Mouse (Mus musculus) spleen, postnatal 10 days (tissue): ENCODE results near the gene Htr1a.

Experiments used
- DNase-seq, 2 experiments: peaks; one replicate each; pipeline ENCODE4 v3.0.0; 2021 to 2022; ENCODE audit warnings: low spot score in 2 of 2

Htr1a gene

DNA sequence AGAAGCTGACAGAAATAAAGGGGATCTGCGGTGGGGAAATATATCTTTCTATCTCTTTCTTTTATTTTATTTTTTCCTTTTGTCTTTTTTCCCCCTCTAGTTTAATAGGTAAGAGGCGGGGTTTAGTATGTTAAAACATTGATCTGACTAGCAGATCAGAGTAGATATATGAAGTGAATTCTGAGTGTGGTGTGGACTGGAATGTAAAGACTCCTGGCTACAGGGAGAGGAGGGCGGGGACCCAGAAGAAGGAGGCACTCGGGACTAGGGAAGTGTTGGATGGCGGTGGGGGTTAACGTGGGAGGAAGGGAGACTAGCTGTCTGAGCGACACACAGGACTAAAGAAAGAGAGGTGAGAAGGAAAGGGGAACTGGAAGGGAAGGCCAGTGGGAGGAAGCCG lies at the start of gene Htr1a:
Gene Htr1a (plus strand): TSS at position 301 of the 400 bp plus-strand sequence.
- DNase-seq, result no peak

DNA sequence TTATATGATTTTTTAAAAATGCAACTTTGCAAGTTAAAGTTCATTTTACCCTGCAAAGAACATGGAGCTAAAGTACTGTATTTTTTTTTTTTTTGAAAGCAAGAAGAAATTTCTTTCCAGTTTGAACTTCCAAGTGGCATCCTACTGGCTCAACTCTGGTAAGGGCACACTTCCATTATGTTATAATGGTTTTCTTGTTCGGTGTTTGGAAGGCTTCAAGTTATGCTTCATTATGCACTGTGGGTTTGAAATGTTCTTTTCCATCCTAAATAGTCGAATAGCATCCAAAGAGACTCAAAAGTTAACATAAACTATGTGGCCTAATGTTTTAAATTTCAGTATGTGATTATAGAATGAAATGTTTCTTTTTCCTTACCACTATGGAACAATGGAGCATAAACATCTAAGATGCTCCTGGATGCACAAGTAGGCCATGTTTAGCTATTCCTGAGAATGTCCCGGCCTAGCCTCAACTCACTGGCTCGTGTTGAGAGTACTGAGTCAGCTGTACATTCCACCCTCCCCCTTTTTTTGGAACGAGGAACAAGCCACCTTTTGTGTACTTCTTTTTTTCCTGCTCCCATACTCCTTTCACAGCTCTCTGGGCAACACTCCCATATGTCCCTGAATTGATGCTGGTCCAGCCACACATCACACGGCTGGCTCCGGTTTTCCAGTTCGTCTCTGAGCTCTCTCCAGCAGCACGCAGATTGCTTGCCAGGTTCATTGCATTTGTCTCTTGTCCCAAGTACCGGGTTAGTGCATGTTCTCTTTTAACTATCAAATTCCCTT lies 31.7 kb upstream of the Htr1a start:
- no peak for DNase-seq

DNA sequence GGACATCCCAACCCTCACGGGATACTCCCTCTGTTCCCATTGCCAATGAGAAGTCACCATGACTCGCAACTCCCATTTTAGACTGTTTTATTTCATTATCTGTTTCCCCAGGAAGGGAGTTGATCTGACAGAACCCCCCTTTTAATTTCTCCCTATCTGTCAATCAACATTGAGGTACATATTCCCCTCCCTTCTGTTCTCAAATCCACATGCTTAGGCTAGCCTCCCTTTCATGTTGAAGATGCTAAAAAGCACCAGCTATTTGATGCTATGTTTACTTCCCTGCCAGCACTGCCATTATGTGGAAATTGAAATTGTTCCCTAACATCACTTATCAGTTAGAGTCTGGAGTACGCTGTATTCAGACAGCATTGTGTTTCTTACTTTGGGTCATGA lies 31.1 kb upstream of the Htr1a start:
- no peak for DNase-seq

DNA sequence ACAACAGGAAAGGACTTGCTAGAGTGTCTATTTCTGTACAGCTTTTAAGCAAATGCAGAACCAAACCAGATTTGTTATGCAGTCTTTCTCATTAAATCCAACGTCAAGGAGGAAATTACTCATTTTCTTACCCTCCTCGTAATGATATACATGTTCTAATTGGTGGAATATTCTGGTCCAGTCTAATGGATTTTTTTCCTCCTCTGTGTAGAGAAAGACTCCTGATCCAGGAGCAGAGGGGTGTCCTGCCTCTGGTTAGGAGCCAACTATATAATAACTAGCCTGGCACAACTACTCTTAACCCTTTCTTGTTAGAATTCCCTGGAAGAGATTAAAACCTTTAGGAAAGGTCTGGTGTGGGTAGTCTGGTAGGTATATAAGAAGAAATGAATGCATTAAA lies 10.3 kb upstream of the Htr1a start:
- DNase-seq, result no peak

DNA sequence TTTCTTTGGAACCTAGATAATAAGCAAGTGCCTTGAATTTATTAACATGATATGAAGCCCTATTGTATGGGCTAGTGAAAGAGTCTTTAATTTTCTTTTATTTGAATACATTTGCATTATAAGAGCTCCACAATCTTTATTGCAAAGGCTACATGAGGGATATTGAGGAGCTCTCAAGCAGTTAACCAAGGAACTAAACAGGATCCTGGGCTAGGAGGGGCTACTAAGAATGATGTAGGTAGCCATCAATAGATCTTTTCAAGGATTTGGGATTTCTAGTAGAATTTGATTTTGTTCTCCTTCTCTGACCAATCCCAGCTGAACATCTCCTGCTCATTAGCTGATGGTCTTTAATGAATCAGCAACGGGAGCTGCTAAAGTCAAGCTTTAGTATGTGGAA lies 9.8 kb upstream of the Htr1a start:
- DNase-seq, result no peak

DNA sequence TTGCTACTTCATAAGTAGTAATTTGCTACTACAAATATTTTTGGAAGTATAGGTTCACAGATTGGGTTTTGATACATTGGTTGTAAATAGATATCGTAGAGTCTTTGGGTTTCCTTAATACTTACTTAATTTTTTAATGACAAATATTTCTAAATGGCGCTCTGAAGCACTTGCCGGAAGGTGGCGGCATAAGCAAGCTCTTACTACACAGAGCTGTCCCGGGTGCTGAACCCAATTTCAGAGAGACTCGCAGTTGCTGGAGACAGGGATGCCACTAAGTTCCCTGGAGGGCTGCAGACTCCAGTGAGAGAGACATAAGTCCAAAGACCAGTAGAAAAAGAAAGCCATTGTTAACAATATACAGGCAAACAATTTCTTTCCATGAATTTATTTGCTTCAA lies 863 bp upstream of the Htr1a start:
- DNase-seq, result peak in 1 of 2 experiments; percentile 59

DNA sequence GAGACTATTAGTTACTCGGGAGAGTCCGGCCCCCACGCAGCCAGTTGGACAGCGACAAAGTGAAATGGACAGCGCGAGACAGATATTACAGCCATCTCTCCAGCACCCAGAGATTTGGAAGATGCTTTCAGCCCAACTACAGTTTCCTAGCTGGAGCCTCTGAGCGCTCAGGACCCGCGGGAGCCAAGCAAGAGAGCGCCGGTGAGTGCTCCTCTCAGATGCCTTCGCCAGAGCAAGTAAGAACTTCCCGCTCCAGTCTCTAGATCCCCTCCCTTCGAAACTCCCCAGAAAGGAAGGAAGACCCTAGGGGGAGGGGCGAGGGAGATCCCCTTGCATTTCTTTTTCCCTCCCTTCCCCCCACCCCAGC lies 415 bp downstream of the Htr1a start:
- no peak for DNase-seq

DNA sequence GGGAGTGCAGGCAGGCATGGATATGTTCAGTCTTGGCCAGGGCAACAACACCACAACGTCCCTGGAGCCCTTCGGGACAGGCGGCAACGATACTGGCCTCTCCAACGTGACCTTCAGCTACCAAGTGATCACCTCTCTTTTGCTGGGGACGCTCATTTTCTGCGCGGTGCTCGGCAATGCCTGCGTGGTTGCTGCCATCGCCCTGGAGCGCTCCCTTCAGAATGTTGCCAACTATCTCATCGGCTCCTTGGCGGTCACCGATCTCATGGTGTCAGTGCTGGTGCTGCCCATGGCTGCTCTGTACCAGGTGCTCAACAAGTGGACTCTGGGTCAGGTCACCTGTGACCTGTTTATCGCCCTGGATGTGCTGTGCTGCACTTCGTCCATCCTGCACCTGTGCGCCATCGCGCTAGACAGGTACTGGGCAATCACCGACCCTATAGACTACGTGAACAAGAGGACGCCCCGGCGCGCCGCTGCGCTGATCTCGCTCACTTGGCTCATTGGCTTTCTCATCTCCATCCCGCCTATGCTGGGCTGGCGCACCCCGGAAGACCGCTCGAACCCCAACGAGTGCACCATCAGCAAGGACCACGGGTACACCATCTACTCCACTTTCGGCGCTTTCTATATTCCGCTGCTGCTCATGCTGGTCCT lies 927 bp downstream of the Htr1a start:
- no peak for DNase-seq

DNA sequence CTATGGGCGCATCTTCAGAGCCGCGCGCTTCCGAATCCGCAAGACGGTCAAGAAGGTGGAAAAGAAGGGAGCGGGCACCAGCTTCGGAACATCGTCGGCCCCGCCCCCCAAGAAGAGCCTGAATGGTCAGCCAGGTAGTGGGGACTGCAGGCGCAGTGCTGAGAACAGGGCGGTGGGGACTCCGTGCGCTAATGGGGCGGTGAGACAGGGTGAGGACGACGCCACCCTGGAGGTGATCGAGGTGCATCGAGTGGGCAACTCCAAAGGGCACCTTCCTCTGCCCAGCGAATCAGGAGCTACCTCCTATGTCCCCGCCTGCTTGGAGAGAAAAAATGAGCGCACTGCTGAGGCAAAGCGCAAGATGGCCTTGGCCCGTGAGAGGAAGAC lies 1.4 kb downstream of the Htr1a start:
- DNase-seq, result no peak

DNA sequence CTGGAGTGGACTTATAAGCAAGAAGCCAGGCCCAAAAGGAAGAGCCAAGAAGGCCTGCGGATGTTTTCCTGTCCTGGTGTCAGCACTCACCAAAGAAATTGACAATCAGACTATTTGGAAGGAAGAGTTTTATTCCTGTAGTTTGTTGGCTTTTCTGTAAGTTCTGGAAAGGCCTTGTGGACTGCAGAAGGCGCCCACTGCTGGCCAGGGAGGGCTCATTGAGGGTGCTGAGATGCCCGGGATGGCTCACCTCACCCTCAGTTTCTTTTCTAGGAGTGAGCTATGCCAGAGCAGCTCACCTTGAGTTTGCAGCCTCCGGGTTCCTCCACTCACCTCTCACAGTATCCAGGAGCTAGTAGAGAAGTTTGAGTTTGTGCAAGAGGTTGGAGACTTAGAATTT lies 2.8 kb downstream of the Htr1a start:
- no peak for DNase-seq

DNA sequence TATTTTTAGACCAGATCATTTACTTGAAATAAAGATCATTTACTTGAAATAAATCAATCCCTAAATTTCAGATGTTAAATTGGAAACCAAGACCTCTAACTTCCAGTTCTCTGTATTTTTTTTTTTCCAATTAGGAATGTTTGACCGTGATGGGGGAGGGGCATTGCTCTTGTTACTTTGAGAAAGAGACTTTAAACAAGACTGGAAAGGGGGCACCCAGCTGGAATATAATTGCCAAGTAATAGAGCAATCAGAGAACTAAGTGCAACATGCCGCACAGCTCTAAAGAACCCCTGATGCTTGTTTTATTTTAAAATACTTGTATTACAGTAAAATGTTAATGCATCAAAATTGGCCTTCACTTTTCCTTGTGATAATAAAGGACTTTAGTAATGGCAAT lies 4.3 kb downstream of the Htr1a start:
- no peak for DNase-seq

DNA sequence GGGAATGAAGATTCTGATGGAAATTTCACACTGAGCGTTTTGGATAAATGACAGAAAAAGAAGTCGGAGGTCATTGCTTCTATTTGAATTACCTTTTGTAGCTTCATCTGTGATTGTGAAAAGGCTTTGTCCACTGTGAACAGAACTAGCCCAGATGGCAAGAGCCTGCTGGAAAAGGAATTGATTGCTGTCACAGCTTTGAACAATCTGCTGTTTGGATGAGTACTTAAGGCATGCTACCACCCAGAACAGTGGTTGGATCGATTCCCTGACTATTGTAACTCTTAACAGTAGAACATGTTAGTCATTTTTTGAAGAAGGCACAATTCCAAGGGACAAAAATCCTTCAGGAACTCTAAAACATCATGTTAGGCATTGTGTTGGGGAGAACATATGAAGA lies 8.1 kb downstream of the Htr1a start:
- no peak for DNase-seq
